8 mouse cellular contexts compared by ENCODE assay signal in genomic region chr8:120100388-120101067, GRCm38 (mm10). TPM values are rescaled to one million over a fixed set of nuclear protein-coding genes. Genes with fewer than 3 reads are reported as not detected.
DNase-seq lines count a peak whose midpoint lies in the region; ATAC-seq and TF ChIP-seq lines count a peak whose summit lies in the region.

No protein-coding gene starts in this region.

- no peak for ATAC-seq in lung, embryonic 15.5 days (ENCODE audit: borderline replicate concordance, extremely low read depth, low FRiP score, low TSS enrichment)
- peak; percentile 52; the same call in 1 of the 2 replicates for ATAC-seq in hindbrain, embryonic 15.5 days (ENCODE audit: low FRiP score, low read depth)
- ATAC-seq in midbrain, postnatal 0 days (ENCODE audit: low FRiP score), result peak; percentile 24; the same call in 1 of the 2 replicates

- no peaks in the 10 kb centered on the region for H3K27me3 ChIP-seq in lung, embryonic 15.5 days
- H3K27me3 ChIP-seq in embryonic facial prominence, embryonic 10.5 days (replicated peaks; ENCODE audit: low read depth, poor library complexity, severe bottlenecking), result no peaks in the 10 kb centered on the region
- H3K27me3 ChIP-seq in hindbrain, embryonic 15.5 days, result no peaks in the 10 kb centered on the region
- no peaks in the 10 kb centered on the region for H3K27me3 ChIP-seq in midbrain, postnatal 0 days (ENCODE audit: insufficient read depth, low read length)

- H3K4me2 ChIP-seq in lung, embryonic 15.5 days, result peak overlapping the region; percentile 92
- H3K4me2 ChIP-seq in hindbrain, embryonic 15.5 days, result peak overlapping the region; percentile 71
- H3K4me2 ChIP-seq in midbrain, postnatal 0 days (ENCODE audit: low read depth, low read length, poor library complexity, severe bottlenecking), result peak overlapping the region; percentile 88

- no peak for DNase-seq in lung, postnatal 36 days
- DNase-seq in embryonic facial prominence, embryonic 10.5 days (ENCODE audit: low spot score), result no peak
- DNase-seq in midbrain, postnatal 0 days (ENCODE audit: low spot score), result no peak
- DNase-seq in left cerebral cortex, postnatal 10 days (ENCODE audit: extremely low spot score in 1 of 2, low spot score in 2 of 2), result no peak
- DNase-seq in right cerebral cortex, adult 2 months (ENCODE audit: low spot score in 2 of 2), result no peak
- no peak for DNase-seq in testis, postnatal 10 days (ENCODE audit: low spot score)

- intact Hi-C loops in left cerebral cortex, postnatal 10 days (cut with DNase I), result no loop called here

- peak overlapping the region; percentile 87 for H3K9ac ChIP-seq in lung, embryonic 15.5 days
- H3K9ac ChIP-seq in hindbrain, embryonic 15.5 days, result peak overlapping the region; percentile 86
- peak overlapping the region; percentile 92 for H3K9ac ChIP-seq in midbrain, postnatal 0 days (replicated peaks; ENCODE audit: low read length, poor library complexity, severe bottlenecking)

- H3K9me3 ChIP-seq in lung, embryonic 15.5 days, result no peaks in the 10 kb centered on the region
- H3K9me3 ChIP-seq in embryonic facial prominence, embryonic 10.5 days, result no peaks in the 10 kb centered on the region
- H3K9me3 ChIP-seq in hindbrain, embryonic 15.5 days, result no peaks in the 10 kb centered on the region
- H3K9me3 ChIP-seq in midbrain, postnatal 0 days (ENCODE audit: low read length), result no peaks in the 10 kb centered on the region

- 3% methylated on average over 25 of the region's 25 CpGs for WGBS in lung, embryonic 15.5 days
- 8% methylated on average over 25 of the region's 25 CpGs for WGBS in embryonic facial prominence, embryonic 10.5 days
- 7% methylated on average over 23 of the region's 25 CpGs for WGBS in hindbrain, embryonic 15.5 days
- WGBS in midbrain, postnatal 0 days, result 7% methylated on average over 25 of the region's 25 CpGs

- peak overlapping the region; percentile 92 for H3K4me3 ChIP-seq in lung, embryonic 15.5 days
- H3K4me3 ChIP-seq in embryonic facial prominence, embryonic 10.5 days, result peak overlapping the region; percentile 99
- H3K4me3 ChIP-seq in hindbrain, embryonic 15.5 days, result peak overlapping the region; percentile 95
- peak overlapping the region; percentile 94 for H3K4me3 ChIP-seq in midbrain, postnatal 0 days (ENCODE audit: low read depth, low read length)

- H3K4me1 ChIP-seq in lung, embryonic 15.5 days, result peaks cover 24% of the 10 kb centered on the region
- peaks cover 34% of the 10 kb centered on the region for H3K4me1 ChIP-seq in embryonic facial prominence, embryonic 10.5 days
- H3K4me1 ChIP-seq in hindbrain, embryonic 15.5 days (replicated peaks), result peaks cover 40% of the 10 kb centered on the region
- peaks cover 16% of the 10 kb centered on the region; the same call in 1 of the 2 replicates for H3K4me1 ChIP-seq in midbrain, postnatal 0 days (ENCODE audit: insufficient read depth, low read length)

- H3K36me3 ChIP-seq in lung, embryonic 15.5 days, result no peaks in the 10 kb centered on the region
- peaks cover 6% of the 10 kb centered on the region for H3K36me3 ChIP-seq in embryonic facial prominence, embryonic 10.5 days (replicated peaks)
- H3K36me3 ChIP-seq in hindbrain, embryonic 15.5 days, result no peaks in the 10 kb centered on the region
- no peaks in the 10 kb centered on the region; the same call in 1 of the 2 replicates for H3K36me3 ChIP-seq in midbrain, postnatal 0 days (ENCODE audit: insufficient read depth, low read length)

- H3K27ac ChIP-seq in lung, embryonic 15.5 days, result peak overlapping the region; percentile 89
- H3K27ac ChIP-seq in embryonic facial prominence, embryonic 10.5 days (replicated peaks), result peak overlapping the region; percentile 92
- peak overlapping the region; percentile 95 for H3K27ac ChIP-seq in hindbrain, embryonic 15.5 days (replicated peaks)
- H3K27ac ChIP-seq in midbrain, postnatal 0 days (ENCODE audit: low read depth, low read length), result peak overlapping the region; percentile 90

- TF ChIP-seq CTCF in midbrain, postnatal 0 days (IDR thresholded peaks at IDR 0.05), result no peak

RNA-seq across cellular contexts. Expression of gene Zdhhc7, which starts 0.8 kb away (rescaled TPM):
- polyA plus RNA-seq in lung, embryonic 15.5 days (2015; fragmentation: Nextera tagmentation; extraction: Ambion mirVana), result 38.3 and 40.0 TPM in 2 replicates
- polyA plus RNA-seq in embryonic facial prominence, embryonic 10.5 days (2016; fragmentation: Nextera tagmentation; extraction: Ambion mirVana), result 30.0 and 33.0 TPM in 2 replicates
- 28.8 and 30.7 TPM in 2 replicates for polyA plus RNA-seq in hindbrain, embryonic 15.5 days (2015; fragmentation: Nextera tagmentation; extraction: Ambion mirVana)
- 34.1 and 40.8 TPM in 2 replicates for total RNA-seq in midbrain, postnatal 0 days (2014; rRNA removed)
- 23.9 and 24.6 TPM in 2 replicates for polyA plus RNA-seq in midbrain, postnatal 0 days (2015; fragmentation: Nextera tagmentation; extraction: Ambion mirVana)
- total RNA-seq in left cerebral cortex, postnatal 10 days (2021), result 10 to 100 TPM; 32.4 to 36.1 TPM

RNA-seq across cellular contexts. Expression of gene 6430548M08Rik, which starts 13.4 kb away (rescaled TPM):
- polyA plus RNA-seq in lung, embryonic 15.5 days (2015; fragmentation: Nextera tagmentation; extraction: Ambion mirVana), result 7.4 and 8.0 TPM in 2 replicates
- polyA plus RNA-seq in embryonic facial prominence, embryonic 10.5 days (2016; fragmentation: Nextera tagmentation; extraction: Ambion mirVana), result 3.1 and 3.4 TPM in 2 replicates
- 30.9 and 36.8 TPM in 2 replicates for polyA plus RNA-seq in hindbrain, embryonic 15.5 days (2015; fragmentation: Nextera tagmentation; extraction: Ambion mirVana)
- 69.7 and 71.1 TPM in 2 replicates for total RNA-seq in midbrain, postnatal 0 days (2014; rRNA removed)
- polyA plus RNA-seq in midbrain, postnatal 0 days (2015; fragmentation: Nextera tagmentation; extraction: Ambion mirVana), result 38.3 and 40.5 TPM in 2 replicates
- total RNA-seq in left cerebral cortex, postnatal 10 days (2021), result 100 to 1,000 TPM; 105 TPM
